Mouse (Mus musculus) Patski (cell line): ENCODE results near the gene Olfr992. TPM values are rescaled to one million over a fixed set of nuclear protein-coding genes. Genes with fewer than 3 reads are reported as not detected.
"Not testable (repeated sequence)": the region's sequence is repeated elsewhere in the genome, so short reads cannot be mapped to it uniquely, and the experiment has no call there.

ENCODE experiments used
- ATAC-seq: fragments of 100-300 bp; one replicate; pipeline ENCODE4 v1.8.0; 2021
- CTCF ChIA-PET: fragments of 350-600 bp; sonication (Branson Sonifier 250); formaldehyde crosslinking; loops from one replicate; lab custom pipeline; 2022; ENCODE audit warnings: inconsistent platforms; lab: Charles Lee
- POLR2A ChIA-PET: fragments of 350-600 bp; sonication (Branson Sonifier 250); formaldehyde crosslinking; loops from one replicate; lab custom pipeline; 2022; ENCODE audit warnings: antibody characterized with exemption, inconsistent platforms; lab: Charles Lee
- DNase-seq: peaks from one replicate; pipeline ENCODE4 v3.0.0-alpha.2; 2011; ENCODE audit warnings: low read depth, low spot score
- H3K27me3 ChIP-seq: fragments of 371-371 bp; one replicate; pipeline ENCODE4 v1.5.1; 2021
- CTCF ChIP-seq: fragments of 100-300 bp; IDR thresholded peaks from one replicate; pipeline ENCODE4 v1.5.1; 2021
- in situ Hi-C: fragments of 300-500 bp; cut with MboI; formaldehyde crosslinking; loops from 3 replicates; pipeline ENCODE4 v1.11.1; 2018; ENCODE audit warnings: low pct_unique_long_range_greater_than_20kb, mixed read lengths
- polyA plus RNA-seq: library from polyadenylated mRNA; unstranded; gene quantifications from one replicate; pipeline ENCODE4 v1.2.3, GENCODE M21; 2021

Gene Olfr992
- not detected for polyA plus RNA-seq

GRCm38 (mm10) chr2:85409369-85409768, at the start of gene Olfr992:
TSS of gene Olfr992 (minus strand) at chr2:85409469.
- ATAC-seq = no peak
- DNase-seq = no peak
- in situ Hi-C loops = no loop called here
- no peak for TF ChIP-seq CTCF
- ChIA-PET POLR2A (interaction anchor here (0.5 kb wide), 1 partner anchor 27 kb away, joined by 3 read pairs; no protein-coding TSS in a partner anchor), CTCF (no interaction called here)
- H3K27me3 ChIP-seq = peaks cover 9% of the 10 kb centered on the region

DNA sequence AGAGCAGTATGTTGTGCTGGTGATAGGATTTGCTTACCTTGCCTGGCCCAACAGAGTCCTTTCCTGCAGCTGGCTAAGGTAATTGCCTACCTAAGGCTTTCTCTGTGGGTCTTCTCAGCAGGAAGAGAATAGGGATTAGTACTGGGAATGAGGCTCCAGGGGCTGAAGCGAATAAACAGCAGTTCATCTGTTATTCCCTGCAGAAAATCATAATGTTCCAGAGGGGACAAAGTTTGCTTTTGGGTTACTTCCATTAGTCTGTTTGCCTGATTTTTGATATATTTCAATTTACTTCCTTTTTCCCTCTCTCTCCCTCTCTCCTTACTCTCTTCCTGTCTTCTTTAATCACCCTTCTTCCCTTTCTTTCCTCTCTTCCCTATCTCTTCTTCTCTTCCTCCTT, 34.3 kb upstream of the Olfr992 start, which contains the start of gene Olfr995:
Gene Olfr995, minus strand, starts transcription at position 101 of the 400 bp plus-strand sequence.
- ATAC-seq = no peak
- no peak for DNase-seq
- H3K27me3 ChIP-seq = no peaks in the 10 kb centered on the region
- ChIA-PET CTCF (no interaction called here), POLR2A (no interaction called here)
- no peak for TF ChIP-seq CTCF
- in situ Hi-C loops = no loop called here

GRCm38 (mm10) chr2:85442546-85442945, 33.3 kb upstream of the Olfr992 start:
- ChIA-PET POLR2A (no interaction called here), CTCF (no interaction called here)
- no peaks in the 10 kb centered on the region for H3K27me3 ChIP-seq
- ATAC-seq = no peak
- no peak for TF ChIP-seq CTCF
- in situ Hi-C loops = no loop called here
- DNase-seq = no peak

DNA sequence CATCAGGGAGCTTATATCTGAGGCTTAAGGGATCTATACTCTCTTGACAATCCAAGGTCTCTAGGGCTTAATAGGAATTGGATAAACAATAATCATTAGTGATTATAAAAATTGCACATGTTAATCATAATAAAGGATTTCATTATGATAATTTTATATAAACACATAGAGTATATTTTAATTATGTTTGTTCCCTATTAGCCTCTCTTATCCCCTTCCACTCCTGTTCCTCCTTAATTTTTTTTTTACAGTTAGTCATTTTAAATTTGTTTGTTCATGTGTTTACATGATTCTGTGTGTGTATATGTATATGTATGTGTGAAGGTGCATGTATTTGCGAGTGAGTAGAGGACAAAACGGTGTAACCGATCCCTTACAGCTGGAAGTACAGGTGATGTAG, 27.1 kb upstream of the Olfr992 start, which contains the start of gene Olfr994:
Gene Olfr994, minus strand, starts transcription at position 101 of the 400 bp plus-strand sequence.
- ChIA-PET POLR2A (interaction anchor here (0.8 kb wide), 1 partner anchor 27 kb away, joined by 3 read pairs; the partner anchor contains the start of gene Olfr992), CTCF (no interaction called here)
- no peak for TF ChIP-seq CTCF
- no peaks in the 10 kb centered on the region for H3K27me3 ChIP-seq
- in situ Hi-C loops = no loop called here
- no peak for DNase-seq
- no peak for ATAC-seq

- in situ Hi-C loops = no loop called here
- ChIA-PET POLR2A (no interaction called here), CTCF (no interaction called here)
- TF ChIP-seq CTCF = no peak
- DNase-seq (no peak), ATAC-seq (no peak)
- H3K27me3 ChIP-seq = no peaks in the 10 kb centered on the region
These were observed 16.6 kb upstream of the Olfr992 start for GRCm38 (mm10) chr2:85425893-85426292.

DNA sequence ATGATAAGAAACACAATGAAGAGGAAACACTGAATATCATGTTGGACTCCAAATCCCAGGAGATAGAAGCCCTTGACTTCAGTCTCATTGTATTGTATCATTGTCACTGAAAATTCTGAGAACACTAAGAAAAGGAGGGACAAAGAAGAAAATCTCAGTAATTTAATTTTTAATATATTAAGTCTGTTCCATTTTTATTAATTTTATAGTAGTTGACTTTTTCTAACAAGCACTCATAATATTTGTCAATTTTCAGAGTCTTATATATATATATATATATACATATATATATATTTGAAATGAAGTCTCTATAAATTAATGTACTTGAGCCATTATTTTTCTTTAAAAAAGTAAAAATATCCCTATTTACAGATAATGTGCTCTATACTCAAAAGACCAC, 5.5 kb upstream of the Olfr992 start, which contains the start of gene Olfr993:
Gene Olfr993, minus strand, starts transcription at position 101 of the 400 bp plus-strand sequence.
- no peak for DNase-seq
- no peak for ATAC-seq
- no peak for TF ChIP-seq CTCF
- in situ Hi-C loops = no loop called here
- CTCF ChIA-PET = no interaction called here
- POLR2A ChIA-PET = no interaction called here
- H3K27me3 ChIP-seq = peaks cover 4% of the 10 kb centered on the region

- in situ Hi-C loops, H3K27me3 ChIP-seq, ATAC-seq, POLR2A ChIA-PET, DNase-seq, CTCF ChIA-PET: not testable (repeated sequence)
These were observed 46.1 kb downstream of the Olfr992 start, which contains the start of gene Olfr988 for GRCm38 (mm10) chr2:85363127-85363526. TSS of gene Olfr988 (minus strand) at chr2:85363227.

Other genes with a start within 250 kb of the Olfr992 start
- 0.03 TPM for gene Lrrc55, start 212.3 kb downstream of the Olfr992 start, polyA plus RNA-seq
- gene Olfr987, start 70.2 kb downstream of the Olfr992 start, polyA plus RNA-seq = not detected
- gene Olfr988, start 46.2 kb downstream of the Olfr992 start, polyA plus RNA-seq = not detected
- not detected for gene Olfr993, start 5.4 kb upstream of the Olfr992 start, polyA plus RNA-seq
- not detected for gene Olfr994, start 27.0 kb upstream of the Olfr992 start, polyA plus RNA-seq
- not detected for gene Olfr995, start 34.2 kb upstream of the Olfr992 start, polyA plus RNA-seq
- not detected for gene 4833423E24Rik, start 109.6 kb upstream of the Olfr992 start, polyA plus RNA-seq
- gene Olfr996, start 169.7 kb upstream of the Olfr992 start, polyA plus RNA-seq = not detected
- gene Olfr998, start 179.5 kb upstream of the Olfr992 start, polyA plus RNA-seq = not detected
- gene Olfr1000, start 202.4 kb upstream of the Olfr992 start, polyA plus RNA-seq = not detected
- gene Olfr1002, start 241.2 kb upstream of the Olfr992 start, polyA plus RNA-seq = not detected